Mouse (Mus musculus): ENCODE data around the gene Chka.

GRCm38 (mm10) chr19:3819080-3819479, 32.5 kb upstream of the Chka start:
- TF ChIP-seq CTCF (IDR thresholded peaks at IDR 0.05; ENCODE audit: borderline replicate concordance, control insufficient read depth, extremely low read depth, insufficient read depth, low read length, poor library complexity) (no peak), POLR2A (IDR thresholded peaks at IDR 0.05; ENCODE audit: control insufficient read depth, extremely low read depth, insufficient read depth, low read length, poor library complexity) (no peak)

All from thymus, adult 2 months (tissue).